Mouse (Mus musculus) embryo, embryonic 11.5 days (tissue): Measurements from ENCODE around the gene Aip.
"Not testable (repeated sequence)": the region's sequence is repeated elsewhere in the genome, so short reads cannot be mapped to it uniquely, and the experiment has no call there.

Experiments
- DNase-seq: peaks from one replicate; pipeline ENCODE4 v3.0.0-alpha.2; 2012; ENCODE audit warnings: low read depth, low spot score

Aip gene

GRCm38 (mm10) chr19:4135963-4136345, 10.3 kb upstream of the Aip start:
- DNase-seq: not testable (repeated sequence)

DNA sequence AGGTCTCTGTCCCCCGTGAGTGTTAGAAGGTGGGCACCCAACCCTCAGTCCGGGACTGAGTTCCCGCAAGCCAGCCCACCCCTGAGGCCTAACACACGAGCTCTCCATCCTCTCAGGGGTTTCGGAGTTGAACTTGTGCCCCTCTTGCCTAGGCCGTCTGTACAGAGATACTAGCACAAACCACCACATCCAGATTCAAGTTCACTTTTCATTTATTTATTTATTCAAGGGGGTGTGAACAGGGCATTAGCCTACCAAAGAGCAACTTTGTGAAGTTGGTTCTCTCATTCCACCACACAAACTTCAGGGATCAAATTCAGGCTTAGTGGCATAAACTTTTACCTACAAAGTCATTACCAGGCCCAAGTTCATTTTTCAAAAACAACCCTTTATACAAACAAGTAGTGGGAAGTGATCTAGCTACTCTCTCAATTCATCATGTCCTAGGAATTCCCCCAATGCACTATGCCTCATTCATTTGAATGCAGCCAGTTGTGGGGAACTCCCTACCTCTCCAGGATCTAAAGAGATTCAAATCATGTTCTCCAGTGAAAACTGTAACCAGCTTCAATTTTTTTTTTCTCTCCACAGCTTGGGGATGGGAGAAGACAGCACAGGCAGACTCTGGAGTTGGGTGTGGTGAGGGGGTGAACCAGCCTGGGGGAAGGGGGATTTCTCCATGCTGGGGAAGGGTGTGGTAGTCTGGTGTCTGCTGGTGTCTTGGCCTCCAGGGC, 9.7 kb upstream of the Aip start:
- not testable (repeated sequence) for DNase-seq

DNA sequence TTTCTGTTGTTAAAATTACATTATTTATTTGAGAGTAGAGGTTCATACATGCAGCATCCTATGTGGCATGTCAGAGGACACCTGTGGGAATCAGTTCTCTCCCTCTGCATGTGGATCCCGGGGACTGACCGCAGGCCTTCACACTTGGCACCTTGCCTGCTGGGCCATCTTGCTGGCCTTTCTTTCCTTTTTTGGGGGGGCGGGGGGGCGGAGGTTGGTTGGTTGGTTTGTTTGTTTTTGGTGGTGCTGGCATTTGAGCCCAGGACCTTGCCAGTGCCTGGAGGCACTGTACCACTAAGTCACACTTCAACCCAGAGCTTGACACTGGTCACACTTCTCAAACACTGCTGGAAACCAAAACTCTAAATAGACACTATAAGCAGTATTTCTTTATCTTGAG, 8.7 kb upstream of the Aip start:
- DNase-seq: no peak

DNA sequence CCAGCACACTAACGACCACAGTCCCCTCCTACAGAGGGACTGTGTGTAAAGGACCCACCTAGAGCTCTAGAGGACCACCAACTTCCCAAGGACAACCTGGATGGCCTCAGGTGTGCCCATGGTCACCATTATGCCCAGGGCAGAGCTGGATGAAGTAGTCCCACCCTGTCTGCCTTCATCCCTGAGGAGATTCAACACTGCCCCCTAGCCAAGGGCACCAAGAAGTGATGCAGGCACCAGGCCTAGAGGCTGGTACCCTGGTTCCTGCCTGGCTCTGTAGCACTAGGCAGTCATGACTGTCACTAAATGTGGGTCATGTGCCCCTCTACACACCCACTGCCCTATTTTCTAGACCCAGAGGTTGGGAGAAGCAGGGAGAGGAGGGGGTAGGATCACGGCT, 6.1 kb upstream of the Aip start:
- DNase-seq: no peak

DNA sequence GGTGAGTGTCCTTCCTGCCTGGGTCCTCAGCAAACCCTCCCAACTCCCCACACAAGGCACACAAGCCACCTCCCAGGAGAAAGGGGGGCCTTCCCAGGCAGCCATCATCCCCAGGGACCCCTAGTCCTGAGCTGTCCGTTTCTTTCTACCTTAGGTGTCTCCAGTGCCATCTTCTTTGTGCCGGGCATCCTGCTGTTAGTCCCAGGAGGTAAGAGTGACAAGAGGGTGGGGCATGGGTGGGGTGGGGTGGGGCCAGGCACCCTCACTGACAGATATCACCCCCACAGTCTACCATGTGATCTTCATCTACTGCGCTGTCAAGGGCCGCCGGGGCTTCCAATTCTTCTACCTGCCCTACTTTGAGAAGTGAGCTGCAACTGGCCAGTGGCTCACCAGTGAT, 5.4 kb upstream of the Aip start:
- no peak for DNase-seq

- no peak for DNase-seq
Measured at GRCm38 (mm10) chr19:4130106-4130505, 4.4 kb upstream of the Aip start.

DNA sequence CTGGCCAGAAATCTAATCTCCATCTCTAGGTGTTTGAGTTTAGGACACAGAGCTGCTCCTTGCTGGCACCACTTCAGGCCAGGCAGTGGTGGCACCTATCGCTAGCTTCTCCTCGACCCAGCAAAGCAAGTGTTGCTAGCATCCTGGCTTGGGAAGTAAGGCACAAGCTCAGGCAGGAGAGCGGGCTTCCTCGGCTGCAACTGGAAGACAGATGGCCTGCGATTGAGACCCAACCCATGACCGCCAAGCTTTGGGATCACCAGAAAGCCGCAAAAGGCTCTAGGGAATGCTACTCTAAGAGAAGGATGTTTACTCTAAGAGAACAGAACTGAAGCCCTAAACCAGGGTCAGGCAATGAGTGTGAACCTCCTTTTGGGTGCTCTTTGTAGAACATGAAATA, 3.8 kb upstream of the Aip start:
- no peak for DNase-seq

DNA sequence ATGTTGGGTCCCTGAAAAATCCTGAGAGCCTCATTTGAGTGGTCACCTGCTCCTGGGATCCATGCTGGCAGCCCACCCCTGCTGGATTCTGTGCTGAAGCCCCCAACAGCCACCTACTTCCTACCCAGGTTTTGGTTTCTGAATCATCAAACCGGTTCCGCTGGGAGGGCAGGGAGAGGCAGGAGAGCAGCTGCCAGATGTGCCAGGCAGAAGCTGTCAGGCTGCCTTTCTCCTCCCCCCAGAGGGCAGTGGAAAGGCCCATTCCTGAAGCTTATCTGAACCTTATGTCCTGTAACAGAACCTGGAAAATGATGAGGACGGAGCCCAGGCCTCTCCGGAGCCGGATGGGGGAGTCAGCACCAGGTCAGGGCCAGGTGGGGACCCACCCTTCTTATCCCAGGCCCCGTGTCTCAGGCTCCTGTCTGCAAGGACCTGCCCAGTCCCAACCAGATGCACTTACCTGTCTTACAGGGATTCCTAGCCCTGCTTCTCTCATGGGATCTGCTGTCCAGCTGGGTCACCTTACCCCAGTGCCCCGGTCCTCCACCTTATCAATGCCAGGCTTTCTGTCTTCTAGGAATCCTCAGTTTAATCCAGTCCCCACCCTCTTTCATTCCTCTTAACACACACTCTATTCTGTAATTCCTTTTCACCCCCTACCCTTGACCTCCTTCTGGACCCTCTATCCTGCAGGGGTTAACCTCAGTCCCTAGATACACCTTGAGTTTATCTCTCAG, 1.3 kb upstream of the Aip start:
- DNase-seq: no peak

DNA sequence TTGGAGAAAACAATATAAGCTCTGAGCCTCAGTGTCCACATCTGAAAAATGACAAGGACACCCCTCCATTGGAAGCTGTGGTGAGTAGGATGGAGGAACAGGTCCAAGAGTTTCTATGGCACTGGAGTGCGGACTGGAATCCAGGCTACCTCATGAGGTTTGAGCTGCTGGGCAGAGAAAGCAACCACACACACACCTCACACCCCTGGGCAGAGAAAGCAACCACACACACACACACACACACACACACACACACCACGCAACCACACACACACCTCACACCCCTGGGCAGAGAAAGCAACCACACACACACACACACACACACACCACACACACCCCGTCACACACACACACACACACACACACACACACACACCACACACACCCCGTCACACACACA, 390 bp downstream of the Aip start:
- DNase-seq: not testable (repeated sequence)

DNA sequence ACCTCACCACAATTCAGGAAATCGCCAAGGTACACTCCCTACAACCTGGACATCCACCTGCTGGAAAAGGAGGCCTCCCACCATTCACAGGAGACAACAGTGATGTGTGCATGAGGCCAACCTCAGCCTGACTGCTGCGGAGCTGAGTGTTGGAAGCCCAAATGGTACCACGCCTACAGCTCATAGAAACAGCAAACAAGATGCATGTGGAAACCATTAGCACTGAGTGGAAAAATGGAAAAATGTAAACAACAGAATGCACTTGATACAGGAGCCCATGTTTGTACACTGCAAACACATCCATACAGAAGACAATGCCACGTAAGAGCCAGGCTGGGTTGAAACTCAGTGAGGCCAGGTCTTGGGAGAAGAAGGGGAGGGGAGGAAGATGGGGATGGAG, 1.2 kb downstream of the Aip start:
- DNase-seq: no peak

DNA sequence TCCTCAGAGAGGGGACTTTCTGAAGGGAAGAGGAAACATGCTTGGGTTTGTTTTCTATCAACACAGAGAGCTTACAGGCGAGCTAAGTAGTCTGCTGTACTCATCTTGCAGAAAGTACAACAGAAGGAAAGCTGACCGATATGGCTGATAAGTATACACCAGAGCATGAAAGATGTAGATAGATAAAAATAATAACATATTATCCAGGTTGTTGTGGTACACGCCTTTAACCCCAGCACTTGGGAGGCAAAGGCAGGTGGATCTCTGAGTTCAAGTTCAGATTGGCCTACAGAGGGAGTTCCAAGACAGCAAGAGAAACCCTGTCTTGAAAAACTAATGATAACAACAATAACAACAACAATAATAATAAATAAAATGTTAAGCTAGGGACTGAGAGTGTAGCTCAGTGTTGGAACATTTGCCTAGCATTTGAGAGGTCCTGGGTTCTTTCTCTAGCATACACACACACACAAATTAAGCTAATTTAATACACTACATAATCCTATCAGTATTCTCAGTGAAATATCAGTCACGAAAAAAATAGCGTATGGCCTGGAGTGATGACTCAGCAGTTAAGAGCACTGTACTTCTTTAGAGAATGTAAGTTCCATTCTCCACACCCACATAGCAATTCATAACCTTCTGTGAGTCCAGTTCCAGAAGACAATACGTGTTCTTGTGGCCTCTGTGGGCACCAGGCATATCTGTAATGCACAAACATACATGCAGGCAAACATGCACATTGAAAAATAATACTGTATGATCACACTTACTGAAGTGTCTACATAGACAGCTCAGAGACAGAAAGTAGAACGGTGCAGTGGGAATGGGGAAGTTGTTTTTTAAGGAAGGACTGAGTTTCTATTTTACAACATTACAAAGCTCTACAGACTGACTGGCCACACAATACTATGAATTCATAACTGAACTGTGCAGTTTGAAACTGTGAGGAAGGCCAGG, 3.0 kb downstream of the Aip start:
- DNase-seq: no peak

DNA sequence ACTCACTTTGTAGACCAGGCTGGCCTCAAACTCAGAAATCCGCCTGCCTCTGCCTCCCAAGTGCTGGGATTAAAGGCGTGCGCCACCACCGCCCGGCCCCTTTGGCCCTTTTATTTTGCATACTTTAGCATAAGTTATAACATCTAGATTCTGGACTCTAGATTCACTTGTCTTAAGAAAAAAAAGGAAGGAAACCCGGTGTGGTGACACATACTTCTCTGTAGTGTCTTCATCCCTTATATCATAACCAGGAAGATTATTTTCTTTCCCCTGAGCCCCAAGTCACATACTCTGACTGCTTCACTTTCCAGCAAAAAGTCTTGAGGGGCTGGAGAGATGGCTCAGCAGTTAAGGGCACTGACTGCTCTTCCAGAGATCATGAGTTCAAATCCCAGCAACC, 3.8 kb downstream of the Aip start:
- not testable (repeated sequence) for DNase-seq

DNA sequence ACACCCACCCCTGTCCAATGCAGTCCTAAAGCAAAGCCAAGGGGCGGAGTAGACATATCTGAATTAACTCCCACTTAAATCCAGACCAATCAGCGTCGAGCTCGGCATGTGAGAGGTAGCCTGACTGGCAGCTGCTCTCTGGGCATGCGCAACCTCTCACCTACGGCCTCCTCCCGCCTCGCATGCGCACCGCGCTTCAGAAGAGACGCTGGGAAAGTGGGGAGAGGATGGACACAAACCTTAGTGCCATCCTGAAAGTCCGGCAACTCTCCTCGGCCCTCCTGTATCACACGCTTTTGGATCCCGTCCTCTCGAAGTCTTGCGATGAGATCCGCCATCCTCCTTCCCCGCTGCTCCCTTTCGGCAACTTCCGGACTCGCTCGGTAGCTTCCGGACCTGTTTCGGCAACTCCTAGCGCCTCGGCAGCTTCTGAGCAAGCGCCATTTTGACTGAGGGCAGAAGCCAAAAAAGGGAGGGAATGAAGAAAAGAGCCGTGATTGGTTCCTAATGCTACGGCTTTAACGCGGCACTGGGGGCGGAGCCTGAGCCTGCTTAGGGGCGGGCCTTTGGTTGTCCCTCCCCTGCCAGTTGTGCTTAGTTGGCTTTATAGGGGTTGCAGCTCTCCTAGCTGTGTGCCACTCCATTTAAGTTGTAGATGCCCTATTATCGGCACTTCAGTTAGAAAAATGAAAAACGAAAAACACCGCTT, 4.4 kb downstream of the Aip start:
- peak; percentile 96 for DNase-seq

- DNase-seq: no peak
Measured at GRCm38 (mm10) chr19:4120496-4120895, 5.2 kb downstream of the Aip start.

- DNase-seq: no peak
Measured at GRCm38 (mm10) chr19:4119716-4120487, 5.8 kb downstream of the Aip start.

GRCm38 (mm10) chr19:4118350-4118749, 7.3 kb downstream of the Aip start:
- DNase-seq: no peak

DNA sequence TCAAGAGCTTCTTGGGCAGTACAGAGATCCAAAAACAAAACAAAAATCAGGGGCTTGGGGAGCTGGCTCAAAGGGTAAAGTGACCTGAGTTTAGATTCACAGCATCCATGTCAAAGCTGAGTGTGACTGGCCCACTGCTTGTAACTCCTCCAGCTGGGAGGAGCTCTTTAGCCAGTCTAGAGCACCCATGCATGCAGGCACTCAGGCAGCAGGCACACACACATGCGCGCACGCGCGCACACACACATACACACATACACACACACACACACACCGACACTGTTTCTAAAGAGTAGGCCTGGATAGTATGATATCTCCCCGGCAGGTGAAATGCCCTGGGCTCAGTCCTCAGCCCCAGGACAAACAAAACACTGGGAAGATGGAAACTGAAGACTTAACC, 8.7 kb downstream of the Aip start:
- no peak for DNase-seq

DNA sequence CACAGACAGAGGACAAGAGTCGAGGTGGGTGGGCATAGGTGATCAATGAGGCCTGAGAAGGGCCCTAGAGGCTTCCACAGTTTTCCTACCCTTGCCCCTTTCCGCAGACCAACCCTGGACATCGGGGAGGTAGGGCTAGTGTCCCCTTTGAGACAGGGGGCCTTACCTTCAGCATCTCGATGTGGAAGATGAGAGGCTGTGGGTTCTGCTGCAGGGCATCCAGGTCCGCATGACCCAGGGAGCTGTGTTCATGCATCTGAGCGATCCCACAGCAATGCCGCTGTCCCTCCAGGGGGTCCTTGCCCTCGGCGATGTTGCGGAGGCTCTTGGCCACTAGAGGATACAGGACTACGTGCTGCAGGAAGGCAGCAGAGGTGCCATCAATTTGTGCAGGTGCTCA, 9.8 kb downstream of the Aip start:
- DNase-seq: no peak

- DNase-seq: no peak
Measured at GRCm38 (mm10) chr19:4115144-4115543, 10.5 kb downstream of the Aip start.

DNA sequence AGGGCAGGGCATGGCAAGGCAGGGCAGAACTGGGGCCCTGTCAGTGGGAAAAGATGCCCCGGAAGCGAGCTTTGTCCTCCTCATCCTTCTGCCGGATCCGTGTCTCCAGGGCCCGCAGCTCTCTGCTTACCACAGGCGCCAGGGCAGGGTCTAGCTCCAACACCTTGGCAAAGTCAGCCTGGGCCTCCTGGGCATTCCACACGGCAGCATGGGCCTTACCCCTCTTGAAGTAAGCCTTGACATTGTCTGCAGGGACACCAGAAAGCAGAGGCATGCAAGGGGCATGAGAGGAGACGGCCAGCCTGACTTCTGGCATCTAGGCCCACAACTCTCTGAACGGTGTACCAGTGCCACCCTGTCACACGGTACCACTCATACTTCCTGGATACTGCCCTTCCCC, 11.1 kb downstream of the Aip start:
- no peak for DNase-seq

GRCm38 (mm10) chr19:4113806-4114230, 11.8 kb downstream of the Aip start:
- DNase-seq: no peak
